8 mouse cellular contexts compared by ENCODE assay signal in the genomic region with DNA sequence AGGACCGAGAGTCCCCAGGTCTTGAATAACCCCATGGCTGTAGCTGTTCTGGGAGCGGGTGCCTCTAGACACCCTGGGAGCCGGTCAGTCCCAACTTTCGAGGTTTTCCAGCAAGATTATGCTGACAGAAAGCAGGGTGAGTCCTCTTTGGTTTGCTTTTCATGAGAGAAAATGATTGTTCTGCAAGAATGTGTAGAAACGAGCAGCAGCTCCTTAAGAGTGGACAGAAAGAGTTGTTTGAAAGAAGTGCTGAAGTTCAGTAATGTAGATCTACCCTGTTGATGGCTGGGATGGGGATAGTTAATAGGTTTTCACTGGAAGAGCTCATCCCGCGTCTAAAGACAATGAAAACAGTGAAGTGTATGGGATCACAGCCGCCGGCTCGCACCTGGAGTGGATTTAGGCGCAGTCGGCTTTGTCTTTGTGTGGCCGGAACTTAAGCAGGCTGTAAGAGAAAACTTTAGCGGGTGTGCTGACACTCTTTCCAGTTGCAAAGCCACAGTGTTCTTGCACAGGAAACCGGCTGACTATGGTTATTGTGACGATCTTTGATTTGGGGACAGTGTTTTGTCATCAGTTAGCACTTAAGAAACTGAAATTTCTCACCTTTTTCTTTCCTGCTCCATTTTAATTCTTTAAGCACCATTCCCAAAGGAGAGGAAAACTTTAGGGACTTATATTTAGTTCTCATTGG. TPM values are rescaled to one million over a fixed set of nuclear protein-coding genes. Genes with fewer than 3 reads are reported as not detected.
DNase-seq lines count a peak whose midpoint lies in the region; ATAC-seq lines count a peak whose summit lies in the region.

No protein-coding gene starts in this region.

- 2% methylated on average over 16 of the region's 16 CpGs for WGBS in heart, embryonic 13.5 days
- WGBS in embryonic facial prominence, embryonic 10.5 days: 1% methylated on average over 16 of the region's 16 CpGs
- 3% methylated on average over 16 of the region's 16 CpGs for WGBS in intestine, embryonic 14.5 days

- no peak overlapping the region for H3K27ac ChIP-seq in heart, embryonic 13.5 days (replicated peaks)
- peak overlapping the region; percentile 75 for H3K27ac ChIP-seq in embryonic facial prominence, embryonic 10.5 days (replicated peaks)
- no peak overlapping the region for H3K27ac ChIP-seq in intestine, embryonic 14.5 days (ENCODE audit: low read depth)

- H3K9me3 ChIP-seq in heart, embryonic 13.5 days: no peaks in the 10 kb centered on the region
- H3K9me3 ChIP-seq in embryonic facial prominence, embryonic 10.5 days: no peaks in the 10 kb centered on the region
- no peaks in the 10 kb centered on the region for H3K9me3 ChIP-seq in intestine, embryonic 14.5 days (ENCODE audit: control insufficient read depth, low read length)

- no peak for ATAC-seq in heart, embryonic 13.5 days (ENCODE audit: extremely low read depth, insufficient number of reproducible peaks, low FRiP score, low TSS enrichment)
- ATAC-seq in intestine, embryonic 14.5 days (replicated peaks; ENCODE audit: low FRiP score, low TSS enrichment, low read depth): 0 out of 2 replicates have a peak, but pooled peaks have one; percentile 8
- 0 out of 2 replicates have a peak, but pooled peaks have one; percentile 27 for ATAC-seq in monocyte, adult 5-6 weeks (replicated peaks; ENCODE audit: insufficient number of reproducible peaks, low FRiP score, low TSS enrichment, poor library complexity, severe bottlenecking)

- H3K9ac ChIP-seq in heart, embryonic 13.5 days: peak overlapping the region; percentile 75
- 0 out of 2 replicates have a peak overlapping the region, but pooled peaks have one; percentile 23 for H3K9ac ChIP-seq in intestine, embryonic 14.5 days (ENCODE audit: low read length)

- H3K27me3 ChIP-seq in heart, embryonic 13.5 days (replicated peaks): peaks cover 54% of the 10 kb centered on the region
- H3K27me3 ChIP-seq in embryonic facial prominence, embryonic 10.5 days (replicated peaks; ENCODE audit: low read depth, poor library complexity, severe bottlenecking): peaks cover 64% of the 10 kb centered on the region
- H3K27me3 ChIP-seq in intestine, embryonic 14.5 days (replicated peaks; ENCODE audit: control insufficient read depth, insufficient read depth, low read length): peaks cover 53% of the 10 kb centered on the region

- DNase-seq in heart, adult 9 months (ENCODE audit: low spot score in 2 of 2): no peak
- peak; percentile 54 for DNase-seq in embryonic facial prominence, embryonic 10.5 days (ENCODE audit: low spot score)
- no peak for DNase-seq in intestine, embryonic 14.5 days (ENCODE audit: low spot score)
- DNase-seq in thymus, postnatal 14 days: no peak
- DNase-seq in urinary bladder, postnatal 36 days (ENCODE audit: low spot score in 2 of 2): no peak
- DNase-seq in left cerebral cortex, adult 18-20 months (ENCODE audit: low spot score in 2 of 2): no peak

- 0 out of 2 replicates have a peak, but pooled peaks cover 9% of the 10 kb centered on the region for H3K4me1 ChIP-seq in heart, embryonic 13.5 days
- peaks cover 12% of the 10 kb centered on the region for H3K4me1 ChIP-seq in embryonic facial prominence, embryonic 10.5 days
- no peaks in the 10 kb centered on the region for H3K4me1 ChIP-seq in intestine, embryonic 14.5 days (replicated peaks; ENCODE audit: control insufficient read depth, insufficient read depth, low read length)

- H3K4me3 ChIP-seq in heart, embryonic 13.5 days: peak overlapping the region; percentile 65
- H3K4me3 ChIP-seq in embryonic facial prominence, embryonic 10.5 days: peak overlapping the region; percentile 69
- H3K4me3 ChIP-seq in intestine, embryonic 14.5 days (ENCODE audit: low read depth, low read length): peak overlapping the region; percentile 41

- H3K4me2 ChIP-seq in heart, embryonic 13.5 days: peak overlapping the region; percentile 90
- peak overlapping the region; percentile 69 for H3K4me2 ChIP-seq in intestine, embryonic 14.5 days (ENCODE audit: low read length)

- no peaks in the 10 kb centered on the region for H3K36me3 ChIP-seq in heart, embryonic 13.5 days
- H3K36me3 ChIP-seq in embryonic facial prominence, embryonic 10.5 days (replicated peaks): no peaks in the 10 kb centered on the region
- no peaks in the 10 kb centered on the region for H3K36me3 ChIP-seq in intestine, embryonic 14.5 days (ENCODE audit: control insufficient read depth, insufficient read depth, low read length)

RNA-seq across cellular contexts. Expression of gene Dmrta1, which starts 9.7 kb away (rescaled TPM):
- 0.37 and 0.61 TPM in 2 replicates for polyA plus RNA-seq in heart, embryonic 13.5 days (2015; fragmentation: Nextera tagmentation; extraction: Ambion mirVana)
- polyA plus RNA-seq in embryonic facial prominence, embryonic 10.5 days (2016; fragmentation: Nextera tagmentation; extraction: Ambion mirVana): 0.66 and 1.1 TPM in 2 replicates
- 0.05 and 0.18 TPM in 2 replicates for polyA plus RNA-seq in intestine, embryonic 14.5 days (2014; fragmentation: Nextera tagmentation; extraction: Ambion mirVana)
- 0.75 to 1.6 TPM in 2 of 3 replicates, not detected in the other for total RNA-seq in monocyte, adult 5-6 weeks (2017)
- total RNA-seq in left cerebral cortex, adult 18-20 months (2021): under 1 TPM; 0.14 TPM
